Mouse (Mus musculus) liver, embryonic 13.5 days (tissue): Measurements from ENCODE around the gene Pou6f1. TPM values are rescaled to one million over a fixed set of nuclear protein-coding genes. Genes with fewer than 3 reads are reported as not detected.

Source experiments
- ATAC-seq: fragments of 200-750 bp; cut with Nextera tagmentation; 2 replicates; pipeline ENCODE4 v1.8.0; 2017; ENCODE audit warnings: low read depth, mild to moderate bottlenecking, moderate number of reproducible peaks, moderate library complexity
- DNase-seq: peaks from one replicate; pipeline ENCODE4 v3.0.0; 2022
- H3K27ac ChIP-seq: fragments of 300-500 bp; sonication (generic); 2 replicates; pipeline ENCODE4 v1.5.1; 2015; ENCODE audit warnings: moderate library complexity, mild to moderate bottlenecking, inconsistent platforms
- H3K27me3 ChIP-seq: fragments of 300-500 bp; sonication (generic); 2 replicates; pipeline ENCODE4 v1.6.1; 2015; ENCODE audit warnings: mild to moderate bottlenecking, inconsistent platforms
- H3K36me3 ChIP-seq: fragments of 300-500 bp; sonication (generic); 2 replicates; pipeline ENCODE4 v1.6.1; 2015; ENCODE audit warnings: mild to moderate bottlenecking, inconsistent platforms
- H3K4me1 ChIP-seq: fragments of 300-500 bp; sonication (generic); replicated peaks from 2 replicates; pipeline ENCODE4 v1.6.1; 2015; ENCODE audit warnings: inconsistent platforms
- H3K4me2 ChIP-seq: fragments of 300-500 bp; sonication (generic); 2 replicates; pipeline ENCODE4 v1.6.1; 2015; ENCODE audit warnings: inconsistent platforms, mild to moderate bottlenecking, moderate library complexity
- H3K4me3 ChIP-seq: fragments of 300-500 bp; sonication (generic); replicated peaks from 2 replicates; pipeline ENCODE4 v1.5.1; 2015; ENCODE audit warnings: mild to moderate bottlenecking, inconsistent platforms
- H3K9ac ChIP-seq: fragments of 300-500 bp; sonication (generic); 2 replicates; pipeline ENCODE4 v1.6.1; 2015; ENCODE audit warnings: mild to moderate bottlenecking, inconsistent platforms
- H3K9me3 ChIP-seq: fragments of 300-500 bp; sonication (generic); replicated peaks from 2 replicates; pipeline ENCODE4 v1.6.1; 2016; ENCODE audit warnings: inconsistent platforms
- WGBS: fragments of 180-500 bp; shearing (Covaris S2); methylation state at CpG from one replicate; pipeline ENCODE4 v1.1.7; 2015; ENCODE audit not compliant: insufficient replicate concordance; 5-methylcytosine and 5-hydroxymethylcytosine counted together
- polyA plus RNA-seq: library from polyadenylated mRNA; unstranded; fragments of >200 nt; fragmentation: Nextera tagmentation; extraction: Ambion mirVana; gene quantifications from 2 replicates; pipeline ENCODE4 v1.2.1, GENCODE M21; 2015

The Pou6f1 gene
- polyA plus RNA-seq, 1 experiment from 2014 or later: 0.23 TPM

DNA sequence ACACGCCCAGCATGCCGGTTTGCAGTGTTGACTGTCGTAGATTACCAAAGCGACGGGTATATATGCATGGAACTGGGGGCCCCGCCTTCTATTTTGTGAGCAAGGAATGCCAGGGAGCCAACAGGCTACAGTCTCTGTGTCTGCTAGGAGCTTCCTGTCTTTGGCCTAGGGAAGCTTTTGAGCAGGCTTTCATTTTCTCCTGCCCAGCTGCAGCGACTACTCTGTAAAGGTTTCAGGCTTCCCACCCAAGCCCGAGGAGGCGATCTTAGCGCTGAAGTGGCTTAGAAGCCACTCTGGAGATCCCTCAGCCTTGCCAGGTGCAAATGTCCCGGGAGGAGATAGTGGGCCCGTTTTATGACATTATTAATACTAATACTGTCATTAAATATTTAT, 905 bp downstream of the Pou6f1 start:
- H3K4me3 ChIP-seq: peak overlapping the region; percentile 65
- H3K27ac ChIP-seq: no peak overlapping the region
- H3K9ac ChIP-seq: peak overlapping the region; percentile 49
- peak overlapping the region; percentile 86 for H3K4me2 ChIP-seq
- no peaks in the 10 kb centered on the region for H3K36me3 ChIP-seq
- WGBS: 2% methylated on average over 12 of the region's 12 CpGs
- DNase-seq: no peak
- ATAC-seq: no peak
- H3K9me3 ChIP-seq: no peaks in the 10 kb centered on the region
- H3K27me3 ChIP-seq: peaks cover 81% of the 10 kb centered on the region
- H3K4me1 ChIP-seq: peaks cover 28% of the 10 kb centered on the region

DNA sequence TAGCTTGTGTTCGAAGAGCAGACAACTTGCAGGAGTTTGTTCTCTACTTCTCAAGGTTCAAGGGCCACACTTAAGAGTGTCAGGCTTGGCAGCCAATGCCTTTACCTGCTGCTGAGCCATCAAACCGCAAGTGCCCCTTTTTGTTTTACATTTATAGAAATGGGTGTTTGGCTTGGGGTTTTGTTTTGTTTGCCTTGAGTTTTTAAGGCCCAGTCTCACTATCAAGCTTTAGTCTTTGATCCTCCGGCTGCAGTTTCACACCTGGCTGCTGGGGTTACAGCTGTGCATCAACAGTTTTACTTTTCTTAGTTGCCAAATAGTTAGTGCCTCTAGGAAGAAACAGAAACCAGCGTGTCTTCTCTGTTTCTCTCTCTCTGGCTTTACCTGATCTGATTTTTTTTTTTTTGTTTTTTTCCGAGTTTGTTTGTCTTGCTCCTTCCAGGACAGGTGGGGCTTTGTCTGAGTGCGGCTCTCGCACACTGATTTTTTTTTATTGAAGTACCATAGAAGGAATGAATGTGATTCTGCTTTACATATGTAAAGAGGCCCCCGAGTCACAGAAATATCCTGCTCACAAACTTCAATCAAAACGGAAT, 1.4 kb downstream of the Pou6f1 start:
- ATAC-seq (no peak), DNase-seq (no peak)
- no peaks in the 10 kb centered on the region for H3K36me3 ChIP-seq
- no peaks in the 10 kb centered on the region for H3K9me3 ChIP-seq
- H3K4me1 ChIP-seq: peaks cover 24% of the 10 kb centered on the region
- H3K4me3 ChIP-seq: peak overlapping the region; percentile 65
- 21% methylated on average over 9 of the region's 9 CpGs for WGBS
- peaks cover 76% of the 10 kb centered on the region for H3K27me3 ChIP-seq
- H3K9ac ChIP-seq: no peak overlapping the region
- no peak overlapping the region for H3K27ac ChIP-seq
- peak overlapping the region; percentile 86 for H3K4me2 ChIP-seq

DNA sequence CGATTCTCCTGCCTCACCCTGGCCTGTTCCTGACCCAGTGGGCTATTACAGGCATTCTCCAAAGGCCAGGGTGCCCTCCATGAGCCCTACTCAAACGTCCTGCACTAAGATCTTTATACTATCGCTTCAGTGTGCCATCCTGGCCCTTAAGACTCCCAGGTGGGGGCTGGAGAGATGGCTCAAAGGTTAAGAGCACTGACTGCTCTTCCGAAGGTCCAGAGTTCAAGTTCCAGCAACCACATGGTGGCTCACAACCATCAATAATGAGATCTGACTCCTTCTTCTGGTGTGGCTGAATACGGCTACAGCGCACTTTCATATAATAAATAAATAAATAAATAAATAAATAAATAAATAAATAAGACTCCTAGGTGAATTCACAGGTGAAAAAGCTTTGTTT, 7.0 kb downstream of the Pou6f1 start:
- Histone ChIP-seq H3K27ac (no peak overlapping the region), H3K9me3 (no peaks in the 10 kb centered on the region), H3K36me3 (no peaks in the 10 kb centered on the region), H3K4me1 (no peaks in the 10 kb centered on the region), H3K9ac (no peak overlapping the region), H3K27me3 (peaks cover 28% of the 10 kb centered on the region), H3K4me3 (no peak overlapping the region), H3K4me2 (no peak overlapping the region)
- 67% methylated on average over 6 of the region's 6 CpGs for WGBS
- ATAC-seq (no peak), DNase-seq (no peak)

DNA sequence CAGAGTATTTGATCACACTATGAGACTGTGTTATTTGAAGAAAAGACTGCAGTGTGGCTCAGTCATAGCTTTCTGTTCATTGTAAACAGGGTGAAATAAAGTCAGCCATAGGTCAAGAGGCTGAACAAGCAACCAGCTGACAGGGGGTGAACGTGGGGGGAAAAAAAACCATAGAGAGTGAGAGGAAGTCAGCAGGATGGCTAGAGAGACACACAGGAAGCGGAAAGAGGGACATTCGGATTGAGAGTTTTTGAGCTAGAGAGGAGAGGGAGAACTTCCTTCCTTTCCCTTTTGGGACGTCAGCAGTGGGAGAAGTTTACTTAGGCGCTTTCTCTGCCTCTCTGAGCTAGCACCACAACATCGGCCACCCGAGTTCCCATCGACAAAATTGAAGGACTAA, 9.3 kb downstream of the Pou6f1 start:
- Histone ChIP-seq H3K4me3 (no peak overlapping the region), H3K36me3 (no peaks in the 10 kb centered on the region), H3K4me1 (no peaks in the 10 kb centered on the region), H3K27me3 (0 out of 2 replicates have a peak, but pooled peaks cover 9% of the 10 kb centered on the region), H3K9me3 (no peaks in the 10 kb centered on the region), H3K4me2 (no peak overlapping the region), H3K9ac (no peak overlapping the region), H3K27ac (no peak overlapping the region)
- 43% methylated on average over 8 of the region's 8 CpGs for WGBS
- no peak for DNase-seq
- no peak for ATAC-seq

DNA sequence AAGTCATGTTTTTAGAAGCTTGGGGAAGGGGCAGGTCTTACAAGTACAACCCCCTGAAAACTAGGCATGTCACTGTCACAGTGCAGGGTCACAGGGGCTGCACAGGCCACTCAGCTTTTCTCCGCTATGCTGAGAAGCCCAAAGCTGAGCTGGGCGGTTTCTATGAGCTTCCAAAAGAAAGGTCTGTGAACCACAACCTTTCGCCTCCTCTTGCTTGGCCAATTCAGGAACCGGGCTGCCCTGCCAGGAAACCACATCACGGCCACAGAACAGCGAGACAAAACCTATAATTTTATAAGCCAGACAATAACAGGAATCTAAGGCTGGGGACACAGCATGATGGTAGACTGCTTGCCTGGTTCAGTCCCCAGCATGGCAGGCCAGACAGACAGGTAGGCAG, 11.5 kb downstream of the Pou6f1 start:
- Histone ChIP-seq H3K27ac (no peak overlapping the region), H3K4me1 (no peaks in the 10 kb centered on the region), H3K9me3 (no peaks in the 10 kb centered on the region), H3K27me3 (peaks cover 3% of the 10 kb centered on the region; the same call in 1 of the 2 replicates), H3K9ac (no peak overlapping the region), H3K36me3 (no peaks in the 10 kb centered on the region), H3K4me2 (no peak overlapping the region), H3K4me3 (no peak overlapping the region)
- DNase-seq (no peak), ATAC-seq (no peak)
- 31% methylated on average over 6 of the region's 6 CpGs for WGBS

DNA sequence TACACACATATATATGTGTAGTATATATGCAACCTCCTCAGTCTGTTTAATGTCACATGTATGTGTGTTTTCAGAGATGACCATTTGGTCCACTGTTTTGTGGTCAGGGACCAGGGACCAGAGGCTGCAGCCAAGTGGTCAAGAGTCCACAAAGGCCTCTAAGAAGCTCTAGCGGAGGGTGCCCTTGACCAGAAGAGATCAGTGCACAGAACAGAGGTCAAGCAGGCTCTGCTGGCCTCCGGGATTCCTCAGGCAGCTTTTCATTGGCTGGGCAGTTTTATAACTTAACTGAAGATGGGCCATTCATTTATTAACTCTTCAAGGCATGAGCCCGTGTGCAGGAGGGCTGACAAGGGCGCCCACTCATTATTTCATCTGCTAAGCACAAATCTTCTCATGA, 12.6 kb downstream of the Pou6f1 start:
- 72% methylated on average over 4 of the region's 4 CpGs for WGBS
- no peaks in the 10 kb centered on the region for H3K4me1 ChIP-seq
- no peaks in the 10 kb centered on the region for H3K36me3 ChIP-seq
- peaks cover 9% of the 10 kb centered on the region for H3K27me3 ChIP-seq
- no peak overlapping the region for H3K27ac ChIP-seq
- ATAC-seq: no peak
- H3K9ac ChIP-seq: no peak overlapping the region
- no peak for DNase-seq
- H3K4me3 ChIP-seq: no peak overlapping the region
- no peak overlapping the region for H3K4me2 ChIP-seq
- H3K9me3 ChIP-seq: no peaks in the 10 kb centered on the region

DNA sequence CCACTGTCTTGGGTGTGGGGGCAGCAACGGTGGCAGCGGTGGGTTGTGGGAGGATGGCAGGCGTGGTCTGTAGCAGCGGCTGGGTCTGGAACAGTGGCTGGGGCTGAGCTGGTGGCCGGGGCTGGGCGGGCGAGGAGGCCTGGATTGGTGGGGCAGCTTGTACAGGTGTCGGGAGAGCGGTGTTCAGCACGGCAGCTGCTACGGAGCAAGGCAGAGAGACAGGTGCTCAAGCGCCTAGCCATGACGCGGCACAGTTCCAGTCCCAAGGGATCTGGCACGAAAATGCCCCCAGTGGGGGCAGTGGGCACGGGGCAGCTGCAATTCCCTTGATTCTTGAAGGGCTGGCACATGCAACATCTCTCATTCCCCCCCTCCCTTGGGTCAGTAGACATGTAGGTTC, 13.9 kb downstream of the Pou6f1 start:
- H3K27me3 ChIP-seq: peaks cover 9% of the 10 kb centered on the region
- no peaks in the 10 kb centered on the region for H3K4me1 ChIP-seq
- H3K4me3 ChIP-seq: no peak overlapping the region
- no peak overlapping the region for H3K9ac ChIP-seq
- H3K4me2 ChIP-seq: no peak overlapping the region
- H3K27ac ChIP-seq: no peak overlapping the region
- H3K36me3 ChIP-seq: no peaks in the 10 kb centered on the region
- no peak for DNase-seq
- no peak for ATAC-seq
- 79% methylated on average over 16 of the region's 16 CpGs for WGBS
- no peaks in the 10 kb centered on the region for H3K9me3 ChIP-seq

DNA sequence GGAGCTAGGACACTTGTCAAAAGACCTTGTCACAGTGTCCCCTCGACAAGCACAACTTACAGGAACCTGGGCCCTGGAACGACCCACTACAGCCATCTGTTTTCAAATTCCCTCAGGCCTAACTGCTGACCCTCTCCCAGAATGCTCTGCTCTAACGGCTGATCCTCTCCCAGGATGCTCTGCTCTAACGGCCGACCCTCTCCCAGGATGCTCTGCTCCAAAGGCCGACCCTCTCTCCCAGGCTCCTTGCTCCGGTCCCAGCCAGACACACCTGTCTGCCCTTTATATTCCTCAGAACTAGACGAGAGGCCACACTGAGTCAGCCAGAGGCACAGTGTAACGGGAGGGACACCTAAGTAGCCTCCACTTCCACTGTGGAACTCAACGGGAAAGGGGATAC, 19.7 kb downstream of the Pou6f1 start:
- H3K4me2 ChIP-seq: no peak overlapping the region
- no peak overlapping the region for H3K9ac ChIP-seq
- no peaks in the 10 kb centered on the region for H3K4me1 ChIP-seq
- 75% methylated on average over 10 of the region's 10 CpGs for WGBS
- H3K27ac ChIP-seq: no peak overlapping the region
- DNase-seq: no peak
- no peak for ATAC-seq
- H3K27me3 ChIP-seq: peaks cover 23% of the 10 kb centered on the region
- no peaks in the 10 kb centered on the region for H3K9me3 ChIP-seq
- H3K4me3 ChIP-seq: no peak overlapping the region
- H3K36me3 ChIP-seq: no peaks in the 10 kb centered on the region

DNA sequence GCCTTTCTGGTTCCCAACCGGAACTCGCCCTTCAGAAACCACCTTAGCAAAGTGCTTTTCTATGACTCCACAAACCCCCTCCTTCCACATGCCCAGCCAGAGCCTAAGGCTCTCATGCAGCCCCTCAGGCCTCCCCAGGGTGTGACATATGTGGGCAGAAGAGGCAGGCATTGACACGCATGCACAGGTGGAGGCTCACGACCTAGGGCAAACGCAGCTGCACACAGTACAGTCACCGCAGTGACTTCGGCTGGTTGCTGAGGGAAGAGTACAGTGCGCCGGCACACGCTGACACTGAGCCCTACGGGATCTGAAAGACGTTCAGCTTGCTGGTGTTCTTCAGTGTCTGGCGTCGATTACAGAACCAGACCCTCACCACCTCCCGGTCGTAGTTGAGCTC, 21.8 kb downstream of the Pou6f1 start:
- H3K36me3 ChIP-seq: no peaks in the 10 kb centered on the region
- no peaks in the 10 kb centered on the region for H3K9me3 ChIP-seq
- no peak for DNase-seq
- peaks cover 17% of the 10 kb centered on the region for H3K27me3 ChIP-seq
- no peak overlapping the region for H3K4me2 ChIP-seq
- no peak for ATAC-seq
- no peaks in the 10 kb centered on the region for H3K4me1 ChIP-seq
- 78% methylated on average over 16 of the region's 16 CpGs for WGBS
- no peak overlapping the region for H3K9ac ChIP-seq
- H3K4me3 ChIP-seq: no peak overlapping the region
- H3K27ac ChIP-seq: no peak overlapping the region

DNA sequence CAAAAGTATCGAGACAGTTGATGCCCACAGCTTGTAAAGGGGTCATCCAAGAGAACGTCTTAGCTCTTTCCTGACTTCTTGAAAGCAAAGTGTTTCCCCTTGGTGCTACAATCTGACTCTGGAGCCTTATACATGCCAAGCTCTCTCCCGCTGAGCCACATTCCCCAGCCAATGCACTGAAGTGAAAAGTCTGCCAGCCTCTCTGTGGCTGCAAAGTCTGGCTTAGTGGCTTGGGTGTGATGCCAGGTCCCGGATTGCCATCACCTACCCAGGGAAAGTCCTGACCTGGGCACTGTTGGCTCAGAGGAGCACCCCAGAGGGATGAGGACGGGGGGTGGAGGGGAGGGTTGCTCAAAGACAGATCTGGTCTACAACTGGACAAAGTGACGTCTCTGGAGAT, 23.0 kb downstream of the Pou6f1 start:
- no peak overlapping the region for H3K4me3 ChIP-seq
- H3K36me3 ChIP-seq: no peaks in the 10 kb centered on the region
- no peak overlapping the region for H3K9ac ChIP-seq
- peaks cover 14% of the 10 kb centered on the region; the same call in 1 of the 2 replicates for H3K27me3 ChIP-seq
- no peak for DNase-seq
- 53% methylated on average over 6 of the region's 6 CpGs for WGBS
- ATAC-seq: no peak
- H3K4me1 ChIP-seq: no peaks in the 10 kb centered on the region
- H3K4me2 ChIP-seq: no peak overlapping the region
- no peak overlapping the region for H3K27ac ChIP-seq
- H3K9me3 ChIP-seq: no peaks in the 10 kb centered on the region

DNA sequence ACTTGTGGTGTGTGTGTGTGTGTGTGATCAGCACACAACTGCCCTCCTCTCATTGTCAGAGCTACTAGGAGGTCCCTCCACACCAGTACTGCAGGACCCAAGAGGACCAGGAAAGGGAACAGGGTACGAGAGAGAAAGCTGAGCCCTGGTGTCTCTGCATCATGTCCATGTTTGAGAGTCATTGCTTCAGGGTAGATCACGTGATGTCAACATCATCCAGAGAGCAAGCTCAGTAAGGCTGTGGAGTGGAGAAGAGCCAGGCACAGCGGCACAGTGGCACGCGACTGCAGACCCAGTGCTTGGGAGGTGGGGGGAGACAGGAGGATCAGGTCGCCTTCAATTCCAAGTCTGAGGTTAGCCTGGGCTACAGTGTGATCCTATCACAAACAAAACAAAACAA, 23.4 kb downstream of the Pou6f1 start:
- Histone ChIP-seq H3K4me1 (no peaks in the 10 kb centered on the region), H3K9ac (no peak overlapping the region), H3K27ac (no peak overlapping the region), H3K27me3 (peaks cover 14% of the 10 kb centered on the region; the same call in 1 of the 2 replicates), H3K36me3 (no peaks in the 10 kb centered on the region), H3K9me3 (no peaks in the 10 kb centered on the region), H3K4me2 (no peak overlapping the region), H3K4me3 (no peak overlapping the region)
- DNase-seq: no peak
- WGBS: 62% methylated on average over 6 of the region's 6 CpGs
- no peak for ATAC-seq

DNA sequence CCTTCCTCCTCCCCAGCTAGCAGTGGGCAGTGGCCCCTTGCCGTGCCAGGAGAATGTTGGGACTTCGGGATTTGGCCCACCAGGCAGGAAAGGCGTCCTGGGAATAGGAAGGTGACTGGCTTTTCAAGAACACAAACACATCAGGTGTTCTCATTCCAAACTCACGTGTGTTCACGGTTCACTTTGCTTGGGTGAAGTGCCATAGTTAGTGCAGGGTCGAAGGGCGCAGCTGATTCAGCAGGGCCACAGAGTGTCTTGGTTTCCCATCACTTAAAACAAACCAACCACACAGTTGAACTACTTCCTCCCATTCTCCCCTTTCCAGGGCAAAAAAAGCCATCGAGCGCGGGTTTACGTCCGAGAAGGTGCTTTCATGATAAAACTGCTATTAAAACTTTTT, 24.4 kb downstream of the Pou6f1 start:
- DNase-seq (no peak), ATAC-seq (no peak)
- Histone ChIP-seq H3K9me3 (no peaks in the 10 kb centered on the region), H3K4me1 (no peaks in the 10 kb centered on the region), H3K4me2 (no peak overlapping the region), H3K27me3 (peaks cover 14% of the 10 kb centered on the region; the same call in 1 of the 2 replicates), H3K4me3 (no peak overlapping the region), H3K9ac (no peak overlapping the region), H3K36me3 (no peaks in the 10 kb centered on the region), H3K27ac (no peak overlapping the region)
- WGBS: 58% methylated on average over 12 of the region's 12 CpGs
